In genomic region chr5:70843096-70843734, GRCm38 (mm10) we compare ENCODE assay signal across 9 mouse cellular contexts. TPM values are rescaled to one million over a fixed set of nuclear protein-coding genes. Genes with fewer than 3 reads are reported as not detected.
DNase-seq lines count a peak whose midpoint lies in the region; ATAC-seq and TF ChIP-seq lines count a peak whose summit lies in the region.
"Had no signal": no experiment of that assay in that cellular context is flagged by ENCODE, and none has a peak within 500 bp of the region (broad histone marks: within the 10 kb centered on the region; RNA-seq: fewer than 3 reads in every experiment).

No protein-coding gene starts in this region.

- H3K9me3 ChIP-seq in forebrain, postnatal 0 days (ENCODE audit: low read length), result no peaks in the 10 kb centered on the region
- H3K9me3 ChIP-seq in neural tube, embryonic 12.5 days, result no peaks in the 10 kb centered on the region

- H3K4me1 ChIP-seq in forebrain, postnatal 0 days (ENCODE audit: insufficient read depth), result no peaks in the 10 kb centered on the region
- no peaks in the 10 kb centered on the region for H3K4me1 ChIP-seq in neural tube, embryonic 12.5 days

- peak overlapping the region; percentile 52 for H3K4me3 ChIP-seq in forebrain, postnatal 0 days (ENCODE audit: low read depth, low read length)
- peak overlapping the region; percentile 34 for H3K4me3 ChIP-seq in neural tube, embryonic 12.5 days

- H3K36me3 ChIP-seq in forebrain, postnatal 0 days (ENCODE audit: insufficient read depth), result no peaks in the 10 kb centered on the region
- H3K36me3 ChIP-seq in neural tube, embryonic 12.5 days, result no peaks in the 10 kb centered on the region

- DNase-seq in cerebellum, postnatal 36 days, result peak; percentile 3 to 8
- DNase-seq in cerebellum, adult 8-10 months, result no peak
- peak; percentile 7 for DNase-seq in adrenal gland, adult 8-10 months
- DNase-seq in forebrain, postnatal 0 days, result peak; percentile 89
- DNase-seq in layer of hippocampus, postnatal 25 days (ENCODE audit: extremely low spot score in 1 of 2, low spot score in 1 of 2), result peak; percentile 18 to 30
- DNase-seq in thymus, postnatal 14 days, result no peak

- 4% methylated on average over 11 of the region's 11 CpGs for whole genome bisulfite sequencing in forebrain, postnatal 0 days
- 4% methylated on average over 11 of the region's 11 CpGs for WGBS in neural tube, embryonic 12.5 days

- peak overlapping the region; percentile 80 for H3K4me2 ChIP-seq in forebrain, postnatal 0 days (ENCODE audit: low read depth)
- peak overlapping the region; percentile 71 for H3K4me2 ChIP-seq in neural tube, embryonic 12.5 days (replicated peaks)

- H3K27ac ChIP-seq in forebrain, postnatal 0 days (ENCODE audit: low read depth, low read length), result peak overlapping the region; percentile 79
- no peak overlapping the region for H3K27ac ChIP-seq in neural tube, embryonic 12.5 days

- H3K27me3 ChIP-seq in forebrain, postnatal 0 days (ENCODE audit: insufficient read depth, low read length), result no peaks in the 10 kb centered on the region
- H3K27me3 ChIP-seq in neural tube, embryonic 12.5 days (replicated peaks), result no peaks in the 10 kb centered on the region

- peak; percentile 91 for ATAC-seq in forebrain, postnatal 0 days
- ATAC-seq in neural tube, embryonic 12.5 days (ENCODE audit: low FRiP score, low read depth), result peak; percentile 96
- ATAC-seq in erythroid progenitor cell, adult 5-6 weeks (replicated peaks; ENCODE audit: low FRiP score, poor library complexity, severe bottlenecking), result no peak

- 0 out of 2 replicates have a peak, but pooled peaks have one; percentile 3 for TF ChIP-seq CTCF in forebrain, postnatal 0 days (IDR thresholded peaks at IDR 0.05; ENCODE audit: low read depth)

- H3K9ac ChIP-seq in forebrain, postnatal 0 days, result peak overlapping the region; percentile 43
- H3K9ac ChIP-seq in neural tube, embryonic 12.5 days, result no peak overlapping the region

RNA-seq across cellular contexts. Expression of gene Gabrg1, which starts 0.8 kb away (rescaled TPM):
- total RNA-seq in adrenal gland, adult 8-10 months (2022), result not detected
- total RNA-seq in forebrain, postnatal 0 days (2014; rRNA removed), result 38.9 and 40.7 TPM in 2 replicates
- 14.6 and 26.1 TPM in 2 replicates for polyA plus RNA-seq in forebrain, postnatal 0 days (2015; fragmentation: Nextera tagmentation; extraction: Ambion mirVana)
- total RNA-seq in layer of hippocampus, postnatal 25 days (2021), result 10 to 100 TPM; 14.9 to 16.3 TPM
- 3.0 and 3.5 TPM in 2 replicates for polyA plus RNA-seq in neural tube, embryonic 12.5 days (2016; fragmentation: Nextera tagmentation; extraction: Ambion mirVana)
- not detected in 2 replicates for total RNA-seq in erythroid progenitor cell, adult 5-6 weeks (2015; ENCODE audit: low replicate concordance)
- total RNA-seq in erythroid progenitor cell, adult 5-6 weeks (2017; ENCODE audit: low replicate concordance), result not detected in 2 replicates
- polyA plus RNA-seq: gonadal fat pad, adult 2 months had no signal

Comparison
In these comparisons a context has a peak if more than half of its experiments do, and no peak if none do; other contexts are left out.
1. DNase-seq: peak in cerebellum, postnatal 36 days (2 of 2), adrenal gland, adult 8-10 months (single experiment), forebrain, postnatal 0 days (single experiment) and layer of hippocampus, postnatal 25 days (2 of 2); none in cerebellum, adult 8-10 months (single experiment) and thymus, postnatal 14 days (single experiment).
2. RNA of gene Gabrg1, which starts 0.8 kb away (total RNA-seq): 38.9 to 40.7 TPM in forebrain, postnatal 0 days and 14.9 to 16.3 TPM in layer of hippocampus, postnatal 25 days; not detected in adrenal gland, adult 8-10 months and not detected in erythroid progenitor cell, adult 5-6 weeks; every median in the first group is over 10 times any median in the second.